Mouse (Mus musculus) adrenal gland, postnatal 14 days (tissue): Measurements from ENCODE around the gene Chst8. TPM values are rescaled to one million over a fixed set of nuclear protein-coding genes. Genes with fewer than 3 reads are reported as not detected.

ENCODE experiments used
- DNase-seq: peaks from one replicate; pipeline ENCODE4 v3.0.0; 2021; ENCODE audit warnings: mixed read lengths
- long read RNA-seq, 2 experiments: library from polyadenylated mRNA; stranded (forward); transcript quantifications; one replicate each; pipeline ENCODE4 v2.0.0; 2021
- total RNA-seq: library from RNA; stranded (reverse); gene quantifications from 2 replicates; pipeline ENCODE4 v1.2.3, GENCODE M21; 2021

The Chst8 gene
- 3.8 and 7.0 TPM in 2 replicates for total RNA-seq
- long read RNA-seq, experiment 1, partial matches to known transcripts, result 0 of 3 reads
- long read RNA-seq, experiment 1, other reads (novel, unspliced or antisense), result 0 of 3 reads
- long read RNA-seq, experiment 2, partial matches to known transcripts, result 0 of 2 reads
- long read RNA-seq, experiment 2, other reads (novel, unspliced or antisense), result 0 of 2 reads

DNA sequence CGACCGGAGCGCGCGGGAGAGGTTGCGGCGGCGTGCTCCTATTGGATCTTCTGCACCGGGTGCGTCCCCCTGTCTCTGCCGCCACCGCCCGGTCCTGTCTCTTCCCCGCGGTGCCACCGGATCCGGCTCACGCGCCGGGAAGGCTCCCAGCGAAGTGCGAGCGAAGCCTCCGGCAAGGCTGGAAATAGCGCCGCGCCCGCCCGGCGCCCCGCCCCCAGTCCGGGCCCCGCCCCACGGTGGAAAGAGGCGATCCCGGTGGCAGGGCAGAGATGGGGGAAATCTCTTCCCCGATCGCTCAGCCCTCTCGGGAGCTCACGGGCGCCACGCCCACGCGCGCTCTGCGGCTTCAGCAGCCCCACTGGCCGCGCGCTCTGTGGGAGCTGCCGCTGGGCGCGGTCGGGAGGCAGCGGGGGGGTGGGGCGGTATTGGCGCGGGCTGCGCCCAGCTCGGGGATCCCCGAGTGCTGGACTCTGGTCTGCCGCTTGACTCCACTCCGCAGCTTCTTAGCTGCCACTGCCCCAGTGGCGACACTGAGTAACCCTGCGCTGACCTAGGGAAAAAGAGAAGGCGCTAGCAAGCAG lies at the start of gene Chst8:
Gene Chst8 (minus strand): TSS at position 181 of the 581 bp plus-strand sequence.
- DNase-seq, result peak; percentile 94

DNA sequence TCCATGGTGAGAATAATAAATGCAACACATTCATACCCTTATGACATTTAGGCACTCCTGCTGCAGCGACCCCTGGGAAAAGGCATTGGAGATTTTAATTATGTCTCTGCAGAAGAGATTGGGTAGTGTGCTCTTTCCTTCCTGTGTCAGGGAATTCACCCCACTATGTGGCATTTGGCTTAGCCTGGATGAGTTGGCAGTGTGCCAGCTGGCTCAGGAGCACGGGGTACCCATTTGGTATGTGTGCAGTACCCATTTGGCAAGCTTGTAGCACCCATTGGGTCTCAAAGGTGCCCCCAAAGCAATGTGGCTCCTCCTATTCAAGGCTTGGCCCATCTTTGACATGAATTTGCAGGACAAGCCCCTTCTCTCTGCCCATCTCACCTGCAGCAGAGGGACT lies 45.8 kb upstream of the Chst8 start:
- peak; percentile 30 for DNase-seq

DNA sequence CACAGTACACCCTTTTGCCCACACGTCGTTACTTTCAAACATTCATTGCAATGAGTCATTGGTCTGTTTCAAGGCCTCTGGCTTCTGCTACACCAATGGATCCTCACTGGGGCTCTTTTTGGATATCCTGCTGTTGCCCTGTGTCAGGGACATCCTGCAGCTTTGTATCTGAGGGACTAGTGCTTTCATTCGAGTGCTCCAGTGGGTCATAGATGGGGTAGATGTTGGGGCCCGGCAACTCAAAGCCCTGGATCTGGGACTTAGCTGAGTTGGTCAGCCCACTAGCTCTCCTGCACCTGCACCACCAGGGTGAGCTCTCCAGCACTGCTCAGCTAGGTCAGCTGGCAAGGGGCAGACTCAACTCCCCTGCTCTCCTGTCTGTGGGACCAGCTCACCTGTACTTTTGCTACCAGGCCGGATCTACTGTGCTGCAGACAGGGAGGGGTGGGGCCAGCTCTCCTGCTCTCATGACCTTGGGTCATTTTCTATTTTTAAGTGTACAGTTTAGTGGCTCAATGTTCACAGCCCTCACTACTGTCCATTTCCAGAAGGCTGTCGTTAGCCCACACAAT lies 42.4 kb upstream of the Chst8 start:
- DNase-seq, result peak; percentile 35

DNA sequence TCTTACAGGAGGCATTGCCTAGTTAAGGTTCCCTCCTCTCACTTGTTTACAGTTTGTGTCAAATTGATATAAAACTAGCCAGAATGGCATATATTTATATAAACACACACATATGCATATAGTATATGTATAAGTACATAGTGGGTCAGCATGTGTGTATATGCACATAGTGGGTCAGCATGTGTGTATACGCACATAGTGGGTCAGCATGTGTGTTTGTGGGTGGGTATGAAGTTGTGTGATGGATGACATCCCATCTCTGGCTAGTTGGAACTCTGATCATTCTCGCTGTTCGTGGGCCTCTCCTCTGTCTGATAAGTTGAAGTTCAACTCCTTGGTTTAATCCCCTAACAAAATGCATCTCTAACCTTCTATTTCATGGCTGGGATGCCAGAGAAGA lies 40.9 kb upstream of the Chst8 start:
- DNase-seq, result no peak

DNA sequence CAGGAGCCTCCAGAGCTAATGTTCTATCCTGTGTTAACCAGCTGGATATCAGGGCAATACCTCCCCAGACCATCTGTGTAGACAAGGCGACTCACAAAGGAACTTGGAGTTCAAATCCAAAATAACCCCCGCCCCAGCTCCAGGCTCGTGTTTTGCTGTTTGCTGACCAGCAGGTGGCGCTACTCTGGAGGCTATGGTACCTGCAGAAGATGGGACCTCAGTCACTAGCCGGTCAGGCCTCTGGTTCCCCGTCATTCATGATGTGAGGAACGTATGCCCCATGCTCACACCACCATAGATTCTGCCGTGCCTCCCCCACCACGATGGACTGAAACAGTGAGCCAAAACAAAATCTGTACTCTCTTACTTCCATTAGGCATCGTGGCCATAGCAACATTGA lies 37.1 kb upstream of the Chst8 start:
- peak; percentile 35 for DNase-seq

DNA sequence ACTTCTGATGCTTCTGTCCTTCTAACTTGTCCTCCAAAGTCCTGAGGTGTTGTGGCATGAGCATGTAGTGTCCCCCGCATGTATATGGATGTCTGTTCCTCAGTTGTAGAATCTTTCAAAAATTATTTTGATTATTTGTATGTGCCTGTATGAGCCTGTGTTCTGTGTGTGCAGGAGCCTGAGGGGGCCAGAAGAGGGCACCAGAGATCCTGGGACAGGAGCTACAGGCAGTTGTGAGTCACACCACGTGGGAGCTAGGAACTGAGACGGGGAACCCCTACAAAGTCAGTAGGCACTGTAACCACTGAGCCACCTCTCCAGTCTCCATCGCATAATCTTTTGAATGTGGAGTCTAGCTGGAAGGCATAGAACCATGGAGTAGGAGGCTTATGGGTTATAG lies 36.3 kb upstream of the Chst8 start:
- DNase-seq, result no peak

DNA sequence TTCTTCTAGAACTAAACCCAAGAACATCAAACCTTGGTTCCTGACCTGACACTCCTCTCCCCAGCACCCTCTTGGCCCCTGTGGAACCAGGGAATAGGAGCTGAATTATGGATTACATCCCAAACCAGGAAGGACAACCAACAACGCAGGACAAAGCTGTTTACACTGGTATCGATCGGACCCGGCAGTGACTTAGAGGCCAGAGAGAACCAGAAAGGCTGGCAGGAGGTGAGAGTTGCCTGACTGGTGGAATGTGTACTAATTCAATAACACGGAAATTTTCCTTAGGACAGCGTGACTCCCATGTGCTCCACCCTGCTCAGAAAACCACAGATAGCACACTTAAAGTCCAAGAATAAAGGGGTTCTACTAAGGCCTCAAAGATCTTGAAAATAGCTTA lies 35.4 kb upstream of the Chst8 start:
- no peak for DNase-seq

DNA sequence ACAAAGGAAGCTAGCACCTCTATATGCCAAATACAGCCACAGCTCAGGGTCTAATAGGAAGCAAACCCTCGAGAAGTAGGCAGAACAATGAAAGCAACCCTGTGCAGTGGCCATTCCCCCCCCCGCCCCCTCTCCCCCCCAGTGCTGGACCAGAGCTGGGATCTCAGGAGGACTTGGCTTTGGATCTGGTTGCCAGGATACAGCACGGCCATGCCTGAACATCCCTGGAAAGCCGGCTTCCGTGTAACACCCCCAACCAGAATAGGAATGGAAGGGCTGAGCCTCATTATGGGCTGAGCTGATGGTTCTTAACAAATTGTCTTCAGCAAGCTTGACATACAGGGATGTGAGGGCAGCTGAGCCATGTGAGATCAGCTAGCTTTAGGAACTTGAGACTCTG lies 34.9 kb upstream of the Chst8 start:
- DNase-seq, result no peak

DNA sequence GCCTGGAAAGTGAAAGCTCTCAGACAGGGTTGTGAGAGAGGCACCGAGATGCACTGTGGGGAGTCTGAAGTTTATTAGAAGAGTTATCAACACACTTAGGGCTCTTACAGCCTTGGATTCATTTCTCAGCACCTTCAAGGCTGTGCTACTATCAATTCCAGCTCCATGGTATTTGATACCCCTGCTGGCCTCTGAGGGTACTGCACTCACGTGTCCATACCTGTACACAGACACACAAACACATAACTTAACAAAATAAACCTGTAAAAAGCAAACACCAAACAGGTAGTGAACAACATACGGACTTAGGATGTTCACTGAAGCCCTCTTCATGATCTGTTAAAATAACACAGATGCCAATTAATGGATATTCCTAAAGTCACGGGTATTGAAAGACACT lies 26.2 kb upstream of the Chst8 start:
- no peak for DNase-seq

DNA sequence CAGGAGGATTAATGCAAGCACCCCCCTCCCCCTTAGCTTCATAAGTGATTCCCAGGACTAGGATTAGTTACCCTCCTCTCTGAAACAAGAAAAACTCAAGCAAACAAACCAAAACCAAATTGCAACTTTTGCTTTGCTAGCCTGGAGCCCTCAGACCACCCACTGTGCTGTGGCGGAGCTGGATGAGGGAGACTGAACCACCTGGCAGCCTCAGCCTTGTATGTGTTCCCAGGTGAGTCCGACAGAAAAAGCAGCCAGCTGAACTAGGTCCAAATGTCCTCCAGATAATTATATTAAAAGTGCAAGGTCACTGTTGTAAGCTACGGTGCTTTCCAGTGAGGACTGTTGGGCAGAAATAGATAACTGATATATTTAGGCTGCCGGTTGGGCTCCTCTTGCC lies 25.7 kb upstream of the Chst8 start:
- no peak for DNase-seq

DNA sequence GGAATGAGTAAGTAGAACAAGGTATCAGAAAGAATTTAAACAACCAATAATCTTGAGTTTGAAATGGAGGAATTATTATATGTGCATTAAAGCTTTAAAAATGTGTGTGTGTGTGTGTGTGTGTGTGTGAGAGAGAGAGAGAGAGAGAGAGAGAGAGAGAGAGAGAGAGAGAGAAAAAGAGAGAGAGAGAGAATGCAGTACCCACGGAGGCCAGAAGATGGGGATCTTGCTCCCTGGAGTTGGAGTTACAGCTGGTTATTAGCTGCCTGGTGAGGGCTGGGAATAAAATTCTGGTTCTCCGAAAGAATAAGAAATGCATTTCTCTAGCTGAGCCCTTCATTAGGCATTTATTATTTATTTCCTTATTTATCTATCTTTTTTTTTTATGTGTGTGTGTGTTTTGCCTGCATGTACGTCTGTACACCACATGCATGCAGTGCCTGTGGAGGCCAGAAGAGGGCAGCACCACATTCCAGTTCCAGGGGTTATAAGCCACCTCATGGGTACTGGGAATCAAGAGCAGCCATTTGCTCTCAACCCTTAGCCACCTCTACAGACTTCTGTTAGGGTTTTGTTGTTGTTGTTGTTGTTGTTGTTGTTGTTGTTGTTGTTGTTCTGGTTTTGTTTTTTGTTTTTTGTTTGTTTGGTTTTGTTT lies 13.9 kb upstream of the Chst8 start:
- DNase-seq, result no peak

DNA sequence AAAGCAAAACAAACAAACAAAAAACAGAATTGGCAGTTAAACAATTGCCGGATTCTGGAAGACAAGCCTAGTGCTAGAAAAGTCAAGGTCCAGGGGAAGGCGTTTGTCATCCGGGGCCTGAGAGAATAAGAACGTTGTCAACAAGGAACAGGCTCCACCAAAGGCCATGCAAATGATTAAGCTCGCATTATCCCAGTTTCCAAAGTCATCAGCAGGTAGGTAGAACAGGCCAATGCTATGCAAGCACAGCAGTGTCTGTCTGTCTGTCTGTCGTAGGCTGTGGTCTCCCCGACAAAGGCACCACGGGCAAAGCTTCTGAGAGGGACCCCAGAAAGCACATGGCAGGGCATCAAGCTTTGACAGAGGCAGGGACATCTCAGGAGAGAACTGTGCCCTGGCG lies 9.1 kb upstream of the Chst8 start:
- DNase-seq, result no peak

DNA sequence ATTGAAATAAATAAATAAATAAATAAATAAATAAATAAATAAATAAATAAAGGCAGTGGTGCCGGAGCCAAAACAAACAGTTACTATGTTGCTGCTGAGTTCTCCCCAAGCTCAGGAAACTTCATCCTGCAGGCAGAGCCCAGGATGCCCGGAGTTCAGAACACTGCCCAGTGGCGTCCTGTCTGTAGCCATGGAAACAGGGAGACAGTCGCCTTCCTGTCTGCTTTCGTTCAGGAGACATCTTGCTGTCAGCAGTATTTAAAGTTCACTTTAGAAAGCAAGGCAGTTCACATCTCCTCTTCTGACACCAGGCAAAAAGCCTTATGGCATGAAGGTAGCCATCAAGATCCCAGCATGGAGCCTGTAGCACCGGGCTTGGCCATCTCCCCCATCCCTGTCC lies 8.0 kb upstream of the Chst8 start:
- peak; percentile 45 for DNase-seq

DNA sequence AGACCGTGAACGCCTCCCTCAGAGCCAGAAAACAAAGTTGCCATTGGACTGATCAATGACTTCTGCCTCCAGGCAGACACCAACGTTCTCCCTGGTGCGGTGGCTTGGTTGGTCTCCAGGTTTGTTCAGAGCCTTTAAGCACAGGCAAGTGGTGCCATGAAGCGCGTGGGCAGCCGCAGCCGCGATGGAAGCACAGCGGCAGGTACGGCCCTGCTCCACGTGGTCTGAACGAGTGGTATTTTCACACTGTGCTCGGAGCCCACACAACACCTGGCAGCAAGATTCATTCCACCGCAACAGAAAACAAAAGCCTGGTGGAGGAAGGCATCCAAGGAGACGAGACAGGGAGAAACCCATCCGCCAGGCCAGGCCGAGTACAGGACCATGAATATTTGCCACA lies 7.3 kb upstream of the Chst8 start:
- DNase-seq, result no peak

DNA sequence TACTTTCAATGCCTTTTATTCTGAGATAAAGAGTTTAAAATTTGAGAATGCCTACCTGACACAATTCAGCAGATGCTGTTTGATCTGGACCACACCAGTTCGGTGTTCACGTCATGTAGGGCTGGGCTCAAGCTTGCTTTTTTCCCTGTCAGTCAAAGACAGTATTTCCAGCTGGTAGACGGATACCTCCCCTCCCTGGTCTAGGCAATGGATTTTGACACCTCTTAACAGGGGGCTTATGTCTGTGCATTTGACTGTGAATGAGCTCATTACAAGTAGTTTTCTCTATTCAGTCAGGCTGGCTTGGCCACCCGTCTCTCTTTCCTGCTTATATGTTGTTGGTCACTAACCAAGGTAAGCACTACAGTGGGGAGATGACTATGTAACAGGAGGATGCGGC lies 6.1 kb upstream of the Chst8 start:
- DNase-seq, result no peak

DNA sequence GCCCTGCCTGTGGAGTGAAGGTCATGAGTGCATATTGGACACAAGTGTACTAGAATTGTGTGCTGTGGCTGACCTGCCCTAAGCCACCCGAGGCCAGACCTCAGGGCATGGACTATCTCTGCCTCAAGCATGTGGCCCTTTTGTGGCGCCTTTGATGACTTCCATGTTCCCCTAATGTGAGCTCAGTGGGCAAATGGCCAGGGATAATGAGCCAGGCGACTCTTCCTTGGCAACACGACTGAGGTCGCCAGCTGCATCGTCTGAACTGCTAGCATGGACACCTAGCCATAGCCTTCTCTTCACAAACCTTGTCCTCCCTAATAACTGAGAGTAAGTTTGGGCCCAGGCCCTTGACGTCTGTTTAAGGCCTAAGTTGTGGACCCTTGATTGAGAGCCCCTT lies 4.5 kb upstream of the Chst8 start:
- peak; percentile 44 for DNase-seq

DNA sequence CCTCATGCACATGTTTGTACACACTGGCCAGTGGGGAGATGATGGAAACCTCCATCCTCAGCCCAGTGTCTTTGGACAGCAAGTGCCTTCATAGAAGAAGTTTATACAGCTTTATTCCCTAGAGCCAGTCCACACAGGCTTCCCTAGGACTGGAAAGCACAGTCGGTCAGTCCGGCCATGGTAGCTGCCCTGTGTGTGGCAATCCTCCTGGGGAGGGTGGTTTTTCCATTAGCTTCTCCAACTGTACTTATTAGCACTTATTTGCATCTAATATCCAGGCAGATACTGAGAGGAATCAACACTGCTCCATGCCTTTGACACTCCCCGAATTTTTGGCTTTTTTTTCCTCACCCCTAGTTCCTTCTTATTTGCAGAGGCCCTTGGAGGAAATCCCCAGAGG lies 2.3 kb upstream of the Chst8 start:
- DNase-seq, result no peak

DNA sequence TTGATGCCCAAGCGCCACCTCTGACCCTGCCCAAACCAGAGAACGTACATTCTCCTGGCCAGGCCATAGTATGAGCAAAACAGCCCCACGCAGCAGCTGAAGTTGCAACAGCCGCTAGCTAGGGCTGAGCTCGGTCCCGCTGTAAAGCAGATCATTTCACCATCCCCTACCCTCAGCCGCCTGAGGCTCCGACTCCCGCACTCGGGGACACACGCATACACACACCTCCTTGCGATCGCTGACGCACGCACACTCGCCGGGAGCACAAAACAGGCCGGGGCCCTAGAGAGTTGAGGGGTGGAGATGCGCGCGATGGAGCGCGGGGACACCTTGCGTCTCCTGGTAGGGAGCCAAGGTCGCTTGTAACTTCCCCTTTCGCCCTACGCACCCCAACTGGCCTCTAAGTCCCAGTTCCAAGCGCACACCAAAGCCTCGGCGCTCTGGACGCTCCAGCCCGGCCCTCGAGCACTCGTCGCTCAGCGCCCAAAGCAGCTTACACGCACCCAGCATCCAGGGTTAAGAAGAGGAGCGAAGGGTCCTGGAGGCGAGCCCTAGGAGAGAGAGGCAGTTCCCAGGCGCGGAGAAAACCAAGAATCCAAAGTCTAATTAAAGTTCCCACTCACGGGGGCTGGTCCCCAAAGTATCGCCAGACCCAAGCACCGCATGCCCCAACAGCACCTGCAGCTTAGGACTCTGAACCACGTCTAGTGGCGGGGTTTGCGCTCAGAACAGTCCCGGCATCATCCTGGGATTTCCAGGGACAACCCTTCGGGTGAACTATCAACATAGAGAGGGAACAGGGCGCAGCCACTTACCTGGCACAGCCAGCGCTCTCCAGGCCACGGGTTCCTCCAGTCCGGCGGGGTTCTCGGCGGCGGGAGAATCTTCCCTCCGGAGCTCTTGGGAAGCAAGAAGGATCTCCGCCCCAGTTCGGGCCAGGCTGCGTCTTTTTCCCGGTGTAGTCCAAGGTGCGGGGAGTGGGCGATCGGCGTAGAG lies 682 bp downstream of the Chst8 start:
- DNase-seq, result peak; percentile 39

DNA sequence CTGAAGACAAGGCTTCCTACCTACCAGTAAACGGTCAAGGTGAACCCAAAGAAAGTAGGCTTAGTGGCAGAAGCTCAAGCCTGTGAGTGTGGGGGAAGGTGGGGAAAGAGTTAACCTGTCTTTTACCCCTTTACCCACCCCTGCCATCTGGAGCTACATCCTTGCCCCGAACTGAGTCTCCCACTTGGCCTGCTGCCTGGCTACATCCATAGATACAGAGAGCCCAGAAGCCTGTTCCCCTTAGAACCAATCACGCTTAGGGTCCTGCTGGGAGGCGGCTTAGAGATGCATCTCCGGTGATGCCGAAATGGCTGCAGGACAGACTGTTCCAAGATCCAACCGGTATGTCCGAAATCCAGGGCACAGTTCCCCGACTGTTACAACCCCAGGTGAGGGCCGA lies 1.5 kb downstream of the Chst8 start:
- DNase-seq, result no peak

DNA sequence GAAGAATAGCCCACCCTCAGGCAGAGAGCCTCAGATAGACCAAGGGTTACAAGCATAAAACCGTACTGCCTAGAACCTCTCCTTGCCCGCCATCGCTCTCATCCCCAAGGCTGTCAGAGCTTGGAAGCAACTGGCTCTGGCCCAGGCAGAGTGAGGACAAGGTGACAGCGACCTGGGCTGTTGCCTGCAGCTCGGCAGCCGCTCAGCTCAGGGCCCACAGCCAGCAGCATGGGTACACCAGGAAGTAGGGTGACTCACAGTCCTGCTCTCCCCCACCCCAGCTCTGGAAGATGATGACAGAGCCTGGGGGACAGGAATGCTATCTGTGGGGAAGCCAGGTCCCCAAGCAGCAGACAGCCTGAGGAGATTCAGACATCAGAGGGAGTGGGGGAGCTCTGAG lies 6.2 kb downstream of the Chst8 start:
- peak; percentile 92 for DNase-seq

DNA sequence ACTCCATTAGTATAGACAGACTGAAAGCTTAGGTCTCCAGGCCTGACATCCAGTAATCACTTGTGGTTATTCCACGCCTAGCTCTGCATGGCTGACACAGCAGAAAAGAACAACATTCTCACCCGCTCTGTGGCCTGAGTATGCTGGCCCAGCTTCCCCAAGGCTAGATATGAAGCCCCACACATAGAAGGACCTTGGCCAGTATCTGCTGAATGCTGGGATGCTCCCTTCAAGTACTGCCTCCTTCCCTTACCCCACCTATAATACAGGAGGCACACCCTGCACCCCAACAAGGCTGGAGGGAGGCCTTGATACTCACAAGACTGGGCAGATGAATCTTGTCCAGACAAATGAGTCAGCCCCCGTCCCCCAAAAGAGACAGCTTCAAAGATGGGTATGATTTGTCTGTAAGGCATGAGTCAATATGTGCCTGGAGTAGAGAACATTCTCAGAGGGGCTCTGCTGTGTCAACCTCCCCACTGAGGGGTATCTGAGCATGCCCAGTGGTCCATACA lies 6.8 kb downstream of the Chst8 start:
- peak; percentile 70 for DNase-seq

DNA sequence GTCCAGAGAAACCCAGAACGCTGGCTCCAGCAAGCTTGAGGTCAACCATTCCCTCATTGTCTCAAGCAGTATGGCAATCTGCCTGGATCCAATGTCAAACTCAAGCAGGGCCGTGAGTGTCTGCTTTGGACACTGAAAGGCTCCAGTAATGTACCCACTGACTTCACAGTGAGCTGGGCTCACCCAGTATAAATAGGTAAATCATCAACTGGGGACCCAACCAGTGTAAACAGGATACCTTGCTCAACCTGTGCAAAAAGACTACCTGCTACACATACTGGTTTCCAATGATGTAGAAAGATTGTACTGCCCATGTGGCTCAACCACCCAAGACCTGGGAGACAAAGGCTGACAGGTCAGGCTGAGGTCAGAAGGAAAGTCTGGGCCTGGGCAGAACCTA lies 7.5 kb downstream of the Chst8 start:
- DNase-seq, result no peak
